ENCODE assay signal across 8 mouse cellular contexts in genomic region chr17:26066488-26067020, GRCm38 (mm10). TPM values are rescaled to one million over a fixed set of nuclear protein-coding genes. Genes with fewer than 3 reads are reported as not detected.
DNase-seq lines count a peak whose midpoint lies in the region; ATAC-seq and TF ChIP-seq lines count a peak whose summit lies in the region.
"Had no signal": no experiment of that assay in that cellular context is flagged by ENCODE, and none has a peak within 500 bp of the region (broad histone marks: within the 10 kb centered on the region; RNA-seq: fewer than 3 reads in every experiment).

No protein-coding gene starts in this region.

- no peaks in the 10 kb centered on the region for H3K36me3 ChIP-seq in liver, embryonic 13.5 days
- 0 out of 2 replicates have a peak, but pooled peaks cover 3% of the 10 kb centered on the region for H3K36me3 ChIP-seq in forebrain, embryonic 11.5 days (ENCODE audit: control insufficient read depth, insufficient read depth, low read length)
- H3K36me3 ChIP-seq in intestine, embryonic 16.5 days (ENCODE audit: control insufficient read depth, insufficient read depth, low read length), result no peaks in the 10 kb centered on the region

- DNase-seq in liver, embryonic 13.5 days, result no peak
- no peak for DNase-seq in liver
- no peak for DNase-seq in forebrain, embryonic 11.5 days (ENCODE audit: low spot score)
- DNase-seq in thymus, postnatal 0 days (ENCODE audit: low spot score), result no peak
- DNase-seq: lung, adult 2 months had no signal

- no peak overlapping the region for H3K9ac ChIP-seq in liver, embryonic 13.5 days
- no peak overlapping the region; the same call in 1 of the 2 replicates for H3K9ac ChIP-seq in forebrain, embryonic 11.5 days (ENCODE audit: low read length)
- no peak overlapping the region for H3K9ac ChIP-seq in intestine, embryonic 16.5 days (ENCODE audit: low read depth, low read length)

- H3K27me3 ChIP-seq in liver, embryonic 13.5 days, result peaks cover 56% of the 10 kb centered on the region
- H3K27me3 ChIP-seq in forebrain, embryonic 11.5 days (ENCODE audit: control insufficient read depth, insufficient read depth, low read length), result no peaks in the 10 kb centered on the region
- no peaks in the 10 kb centered on the region for H3K27me3 ChIP-seq in intestine, embryonic 16.5 days (replicated peaks; ENCODE audit: control insufficient read depth, insufficient read depth, low read length)

- WGBS in liver, embryonic 13.5 days (ENCODE audit: insufficient replicate concordance), result 73% methylated on average over 7 of the region's 7 CpGs
- WGBS in forebrain, embryonic 11.5 days, result 92% methylated on average over 7 of the region's 7 CpGs
- 92% methylated on average over 7 of the region's 7 CpGs for WGBS in intestine, embryonic 16.5 days
- WGBS in olfactory bulb, adult 2 months, result 78% methylated on average over 7 of the region's 7 CpGs

- H3K9me3 ChIP-seq in liver, embryonic 13.5 days (replicated peaks), result 0 out of 2 replicates have a peak, but pooled peaks cover 3% of the 10 kb centered on the region
- no peaks in the 10 kb centered on the region for H3K9me3 ChIP-seq in forebrain, embryonic 11.5 days (ENCODE audit: control insufficient read depth, low read length)
- H3K9me3 ChIP-seq in intestine, embryonic 16.5 days (ENCODE audit: control insufficient read depth, low read length), result no peaks in the 10 kb centered on the region

- no peak for TF ChIP-seq CTCF in olfactory bulb, adult 2 months (IDR thresholded peaks at IDR 0.05; ENCODE audit: insufficient read depth, low read depth, low read length)

- TF ChIP-seq POLR2A in olfactory bulb, adult 2 months (IDR thresholded peaks at IDR 0.05; ENCODE audit: insufficient read depth, low read depth, low read length), result no peak

- H3K27ac ChIP-seq in liver, embryonic 13.5 days, result no peak overlapping the region
- no peak overlapping the region for H3K27ac ChIP-seq in forebrain, embryonic 11.5 days (ENCODE audit: low read depth, low read length)
- H3K27ac ChIP-seq in intestine, embryonic 16.5 days (ENCODE audit: low read length), result no peak overlapping the region
- H3K27ac ChIP-seq in olfactory bulb, adult 2 months (ENCODE audit: insufficient read depth, low read depth, low read length), result no peak overlapping the region

- H3K4me3 ChIP-seq in liver, embryonic 13.5 days (replicated peaks), result no peak overlapping the region
- peak overlapping the region; percentile 72 for H3K4me3 ChIP-seq in forebrain, embryonic 11.5 days (ENCODE audit: low read depth, low read length)
- 0 out of 2 replicates have a peak overlapping the region, but pooled peaks have one; percentile 84 for H3K4me3 ChIP-seq in intestine, embryonic 16.5 days (ENCODE audit: low read length)
- peak overlapping the region; percentile 76 for H3K4me3 ChIP-seq in olfactory bulb, adult 2 months (ENCODE audit: insufficient read depth, low read depth, low read length)

- peaks cover 44% of the 10 kb centered on the region for H3K4me1 ChIP-seq in liver, embryonic 13.5 days (replicated peaks)
- H3K4me1 ChIP-seq in forebrain, embryonic 11.5 days (replicated peaks; ENCODE audit: control insufficient read depth, insufficient read depth, low read length), result peaks cover 13% of the 10 kb centered on the region
- peaks cover 26% of the 10 kb centered on the region for H3K4me1 ChIP-seq in intestine, embryonic 16.5 days (ENCODE audit: control insufficient read depth, insufficient read depth, low read length)
- H3K4me1 ChIP-seq in olfactory bulb, adult 2 months (ENCODE audit: control insufficient read depth, insufficient read depth, low read length), result peaks cover 37% of the 10 kb centered on the region

- H3K4me2 ChIP-seq in liver, embryonic 13.5 days, result 0 out of 2 replicates have a peak overlapping the region, but pooled peaks have one; percentile 96
- peak overlapping the region; percentile 98 for H3K4me2 ChIP-seq in forebrain, embryonic 11.5 days (ENCODE audit: low read depth, low read length, severe bottlenecking)
- H3K4me2 ChIP-seq in intestine, embryonic 16.5 days (ENCODE audit: low read depth, low read length), result peak overlapping the region; percentile 89

- no peak for ATAC-seq in liver, embryonic 13.5 days (ENCODE audit: low read depth)
- ATAC-seq in forebrain, embryonic 11.5 days (replicated peaks; ENCODE audit: low FRiP score), result no peak
- ATAC-seq in intestine, embryonic 16.5 days, result no peak
- no peak for ATAC-seq in megakaryocyte-erythroid progenitor cell, adult 5-6 weeks (replicated peaks; ENCODE audit: low FRiP score, low TSS enrichment, poor library complexity, severe bottlenecking)

RNA-seq across cellular contexts. Expression of gene Rab11fip3, which starts 2.8 kb away (rescaled TPM):
- 1.8 and 1.9 TPM in 2 replicates for polyA plus RNA-seq in liver, embryonic 13.5 days (2015; fragmentation: Nextera tagmentation; extraction: Ambion mirVana)
- polyA plus RNA-seq in forebrain, embryonic 11.5 days (2014; fragmentation: Nextera tagmentation; extraction: Ambion mirVana), result 31.3 and 35.1 TPM in 2 replicates
- 13.0 and 18.0 TPM in 2 replicates for polyA plus RNA-seq in intestine, embryonic 16.5 days (2015; fragmentation: Nextera tagmentation; extraction: Ambion mirVana)
- polyA plus RNA-seq in olfactory bulb, adult 2 months (2012; ENCODE audit: insufficient read depth, insufficient read length, low replicate concordance, missing spikeins), result not detected in 2 replicates
- polyA plus RNA-seq in thymus, postnatal 0 days (2015; fragmentation: Nextera tagmentation; extraction: Ambion mirVana), result 3.1 and 4.7 TPM in 2 replicates
- total RNA-seq in megakaryocyte-erythroid progenitor cell, adult 5-6 weeks (2014; fragmentation: Nextera tagmentation), result 0.48 and 3.2 TPM in 2 replicates
- 0.33 and 0.65 TPM in 2 replicates for total RNA-seq in megakaryocyte-erythroid progenitor cell, adult 5-6 weeks (2017)

RNA-seq across cellular contexts. Expression of gene Decr2, which starts 23.6 kb away (rescaled TPM):
- polyA plus RNA-seq in liver, embryonic 13.5 days (2015; fragmentation: Nextera tagmentation; extraction: Ambion mirVana), result 11.1 and 13.8 TPM in 2 replicates
- 22.5 and 24.6 TPM in 2 replicates for polyA plus RNA-seq in forebrain, embryonic 11.5 days (2014; fragmentation: Nextera tagmentation; extraction: Ambion mirVana)
- polyA plus RNA-seq in intestine, embryonic 16.5 days (2015; fragmentation: Nextera tagmentation; extraction: Ambion mirVana), result 49.6 and 51.5 TPM in 2 replicates
- polyA plus RNA-seq in olfactory bulb, adult 2 months (2012; ENCODE audit: insufficient read depth, insufficient read length, low replicate concordance, missing spikeins), result not detected in 2 replicates
- polyA plus RNA-seq in thymus, postnatal 0 days (2015; fragmentation: Nextera tagmentation; extraction: Ambion mirVana), result 11.4 and 13.1 TPM in 2 replicates
- total RNA-seq in megakaryocyte-erythroid progenitor cell, adult 5-6 weeks (2014; fragmentation: Nextera tagmentation), result 6.8 and 7.7 TPM in 2 replicates
- 5.6 and 7.8 TPM in 2 replicates for total RNA-seq in megakaryocyte-erythroid progenitor cell, adult 5-6 weeks (2017)

RNA-seq across cellular contexts. Expression of gene Nme4, which starts 28.8 kb away (rescaled TPM):
- polyA plus RNA-seq in liver, embryonic 13.5 days (2015; fragmentation: Nextera tagmentation; extraction: Ambion mirVana), result 56.2 and 58.8 TPM in 2 replicates
- polyA plus RNA-seq in forebrain, embryonic 11.5 days (2014; fragmentation: Nextera tagmentation; extraction: Ambion mirVana), result 74.6 and 89.6 TPM in 2 replicates
- polyA plus RNA-seq in intestine, embryonic 16.5 days (2015; fragmentation: Nextera tagmentation; extraction: Ambion mirVana), result 92.1 and 97.1 TPM in 2 replicates
- polyA plus RNA-seq in olfactory bulb, adult 2 months (2012; ENCODE audit: insufficient read depth, insufficient read length, low replicate concordance, missing spikeins), result not detected in 2 replicates
- polyA plus RNA-seq in thymus, postnatal 0 days (2015; fragmentation: Nextera tagmentation; extraction: Ambion mirVana), result 41.9 and 46.1 TPM in 2 replicates
- total RNA-seq in megakaryocyte-erythroid progenitor cell, adult 5-6 weeks (2014; fragmentation: Nextera tagmentation), result 103 and 104 TPM in 2 replicates
- 70.5 and 80.3 TPM in 2 replicates for total RNA-seq in megakaryocyte-erythroid progenitor cell, adult 5-6 weeks (2017)

RNA-seq across cellular contexts. Expression of gene Tmem8, which starts 46.5 kb away (rescaled TPM):
- polyA plus RNA-seq in liver, embryonic 13.5 days (2015; fragmentation: Nextera tagmentation; extraction: Ambion mirVana), result 1.3 and 1.7 TPM in 2 replicates
- 1.2 and 1.3 TPM in 2 replicates for polyA plus RNA-seq in forebrain, embryonic 11.5 days (2014; fragmentation: Nextera tagmentation; extraction: Ambion mirVana)
- polyA plus RNA-seq in intestine, embryonic 16.5 days (2015; fragmentation: Nextera tagmentation; extraction: Ambion mirVana), result 12.1 and 15.1 TPM in 2 replicates
- not detected in 2 replicates for polyA plus RNA-seq in olfactory bulb, adult 2 months (2012; ENCODE audit: insufficient read depth, insufficient read length, low replicate concordance, missing spikeins)
- polyA plus RNA-seq in thymus, postnatal 0 days (2015; fragmentation: Nextera tagmentation; extraction: Ambion mirVana), result 2.2 and 2.4 TPM in 2 replicates
- 38.1 and 41.1 TPM in 2 replicates for total RNA-seq in megakaryocyte-erythroid progenitor cell, adult 5-6 weeks (2014; fragmentation: Nextera tagmentation)
- total RNA-seq in megakaryocyte-erythroid progenitor cell, adult 5-6 weeks (2017), result 6.0 and 18.4 TPM in 2 replicates

RNA-seq across cellular contexts. Expression of gene Mrpl28, which starts 56.7 kb away (rescaled TPM):
- polyA plus RNA-seq in liver, embryonic 13.5 days (2015; fragmentation: Nextera tagmentation; extraction: Ambion mirVana), result 148 and 156 TPM in 2 replicates
- 273 and 285 TPM in 2 replicates for polyA plus RNA-seq in forebrain, embryonic 11.5 days (2014; fragmentation: Nextera tagmentation; extraction: Ambion mirVana)
- polyA plus RNA-seq in intestine, embryonic 16.5 days (2015; fragmentation: Nextera tagmentation; extraction: Ambion mirVana), result 242 and 260 TPM in 2 replicates
- not detected in 2 replicates for polyA plus RNA-seq in olfactory bulb, adult 2 months (2012; ENCODE audit: insufficient read depth, insufficient read length, low replicate concordance, missing spikeins)
- 158 and 161 TPM in 2 replicates for polyA plus RNA-seq in thymus, postnatal 0 days (2015; fragmentation: Nextera tagmentation; extraction: Ambion mirVana)
- total RNA-seq in megakaryocyte-erythroid progenitor cell, adult 5-6 weeks (2014; fragmentation: Nextera tagmentation), result 116 and 152 TPM in 2 replicates
- total RNA-seq in megakaryocyte-erythroid progenitor cell, adult 5-6 weeks (2017), result 30.1 and 63.1 TPM in 2 replicates

Comparison
In these comparisons a context has a peak if more than half of its experiments do, and no peak if none do; other contexts are left out.
1. RNA of gene Decr2, which starts 23.6 kb away (polyA plus RNA-seq): 49.6 to 51.5 TPM in intestine, embryonic 16.5 days, 22.5 to 24.6 TPM in forebrain, embryonic 11.5 days, 11.4 to 13.1 TPM in thymus, postnatal 0 days and 11.1 to 13.8 TPM in liver, embryonic 13.5 days; not detected in olfactory bulb, adult 2 months; every median in the first group is over 10 times any median in the second.
2. RNA of gene Nme4, which starts 28.8 kb away (polyA plus RNA-seq): 92.1 to 97.1 TPM in intestine, embryonic 16.5 days, 74.6 to 89.6 TPM in forebrain, embryonic 11.5 days, 56.2 to 58.8 TPM in liver, embryonic 13.5 days and 41.9 to 46.1 TPM in thymus, postnatal 0 days; not detected in olfactory bulb, adult 2 months; every median in the first group is over 10 times any median in the second.
3. Peak in every context shown above with its lines, with median percentiles within 50 percentile points of each other: H3K4me2 ChIP-seq.